Mouse (Mus musculus) hindbrain, embryonic 11.5 days (tissue): ENCODE measurements at regions not wholly inside any gene's neighbourhood (a gene's known extent, or its start where the extent isn't known, plus 50 kb on each side); places are given as distances from the start of the nearest gene placed in this dataset.

Source experiments
- ATAC-seq: fragments of 200-750 bp; cut with Nextera tagmentation; 2 replicates; pipeline ENCODE4 v1.8.0; 2017; ENCODE audit warnings: mild to moderate bottlenecking, moderate TSS enrichment, moderate library complexity; ENCODE audit not compliant: low FRiP score
- DNase-seq: peaks from one replicate; pipeline ENCODE4 v3.0.0-alpha.2; 2015; ENCODE audit warnings: low spot score
- H3K27ac ChIP-seq: fragments of 300-500 bp; sonication (generic); 2 replicates; pipeline ENCODE4 v1.5.1; 2014; ENCODE audit warnings: mild to moderate bottlenecking, low read depth, low read length
- H3K27me3 ChIP-seq: fragments of 300-500 bp; sonication (generic); 2 replicates; pipeline ENCODE4 v1.6.1; 2014; ENCODE audit warnings: mild to moderate bottlenecking, low read length, moderate library complexity, mixed read lengths; ENCODE audit not compliant: control insufficient read depth, insufficient read depth
- H3K36me3 ChIP-seq: fragments of 300-500 bp; sonication (generic); 2 replicates; pipeline ENCODE4 v1.6.1; 2014; ENCODE audit warnings: mild to moderate bottlenecking, low read length, moderate library complexity, mixed read lengths; ENCODE audit not compliant: control insufficient read depth, insufficient read depth
- H3K4me1 ChIP-seq: fragments of 300-500 bp; sonication (generic); replicated peaks from 2 replicates; pipeline ENCODE4 v1.6.1; 2014; ENCODE audit warnings: low read length, mixed read lengths; ENCODE audit not compliant: control insufficient read depth, insufficient read depth
- H3K4me2 ChIP-seq: fragments of 300-500 bp; sonication (generic); replicated peaks from 2 replicates; pipeline ENCODE4 v1.6.1; 2014; ENCODE audit warnings: mild to moderate bottlenecking, low read depth, low read length
- H3K4me3 ChIP-seq: fragments of 300-500 bp; sonication (generic); 2 replicates; pipeline ENCODE4 v1.5.1; 2014; ENCODE audit warnings: low read depth, low read length
- H3K9ac ChIP-seq: fragments of 300-500 bp; sonication (generic); 2 replicates; pipeline ENCODE4 v1.6.1; 2014; ENCODE audit warnings: low read depth, low read length
- H3K9me3 ChIP-seq: fragments of 300-500 bp; sonication (generic); 2 replicates; pipeline ENCODE4 v1.6.1; 2016; ENCODE audit warnings: low read length; ENCODE audit not compliant: control insufficient read depth
- WGBS: fragments of 180-500 bp; shearing (Covaris S2); extraction: QIAGEN DNeasy Blood & Tissue Kit; methylation state at CpG from one replicate; pipeline ENCODE4 v1.1.7; 2014; 5-methylcytosine and 5-hydroxymethylcytosine counted together

- Histone ChIP-seq H3K27ac (no peak overlapping the region), H3K4me1 (no peaks in the 10 kb centered on the region), H3K4me2 (no peak overlapping the region), H3K9me3 (no peaks in the 10 kb centered on the region), H3K9ac (no peak overlapping the region), H3K4me3 (no peak overlapping the region), H3K27me3 (no peaks in the 10 kb centered on the region), H3K36me3 (no peaks in the 10 kb centered on the region)
- no peak for DNase-seq
- ATAC-seq, result no peak
- WGBS, result 81% methylated on average over 4 of the region's 4 CpGs
Measured at GRCm38 (mm10) chr13:52772081-52772480, 157.4 kb downstream of the Auh start.

GRCm38 (mm10) chr13:52777396-52778034, 152.0 kb downstream of the Auh start:
- H3K9me3 ChIP-seq, result no peaks in the 10 kb centered on the region
- H3K9ac ChIP-seq, result no peak overlapping the region
- H3K27me3 ChIP-seq, result no peaks in the 10 kb centered on the region
- 77% methylated on average over 6 of the region's 6 CpGs for WGBS
- H3K4me3 ChIP-seq, result no peak overlapping the region
- H3K27ac ChIP-seq, result no peak overlapping the region
- H3K4me2 ChIP-seq, result no peak overlapping the region
- DNase-seq (no peak), ATAC-seq (no peak)
- no peaks in the 10 kb centered on the region for H3K36me3 ChIP-seq
- no peaks in the 10 kb centered on the region for H3K4me1 ChIP-seq

- H3K9ac ChIP-seq, result no peak overlapping the region
- no peak overlapping the region for H3K27ac ChIP-seq
- DNase-seq, result no peak
- no peaks in the 10 kb centered on the region for H3K4me1 ChIP-seq
- no peak overlapping the region for H3K4me3 ChIP-seq
- no peak overlapping the region for H3K4me2 ChIP-seq
- ATAC-seq, result no peak
- no peaks in the 10 kb centered on the region for H3K27me3 ChIP-seq
- no peaks in the 10 kb centered on the region for H3K9me3 ChIP-seq
- 49% methylated on average over 4 of the region's 4 CpGs for WGBS
- H3K36me3 ChIP-seq, result no peaks in the 10 kb centered on the region
Measured at GRCm38 (mm10) chr13:52778848-52779247, 150.6 kb downstream of the Auh start.
